Mouse (Mus musculus) liver, adult 2 months (tissue): ENCODE measurements at regions not wholly inside any gene's neighbourhood (a gene's known extent, or its start where the extent isn't known, plus 50 kb on each side); places are given as distances from the start of the nearest gene placed in this dataset.

Source experiments
- DNase-seq: peaks from one replicate; pipeline ENCODE4 v3.0.0-alpha.2; 2011; ENCODE audit warnings: low read depth, low spot score; ENCODE audit errors: extremely low read depth
- H3K27ac ChIP-seq: fragments of 200-500 bp; replicated peaks from 2 replicates; pipeline ENCODE4 v1.5.1; 2012; ENCODE audit warnings: low read depth, mild to moderate bottlenecking, control low read depth, inconsistent platforms, low read length; ENCODE audit not compliant: insufficient read depth
- H3K27me3 ChIP-seq: fragments of 200-500 bp; 2 replicates; pipeline ENCODE4 v1.6.1; 2012; ENCODE audit warnings: mild to moderate bottlenecking, moderate library complexity, low read length, inconsistent platforms; ENCODE audit not compliant: control insufficient read depth, insufficient read depth
- H3K36me3 ChIP-seq: fragments of 200-500 bp; 2 replicates; pipeline ENCODE4 v1.6.1; 2012; ENCODE audit warnings: low read length, inconsistent platforms; ENCODE audit not compliant: control insufficient read depth, insufficient read depth
- H3K4me1 ChIP-seq: fragments of 200-500 bp; 2 replicates; pipeline ENCODE4 v1.6.1; 2011; ENCODE audit warnings: low read length; ENCODE audit not compliant: control insufficient read depth, insufficient read depth
- H3K4me3 ChIP-seq: fragments of 200-500 bp; 2 replicates; pipeline ENCODE4 v1.5.1; 2011; ENCODE audit warnings: low read depth, mild to moderate bottlenecking, control low read depth, low read length, moderate library complexity; ENCODE audit not compliant: insufficient read depth
- H3K79me2 ChIP-seq: fragments of 200-500 bp; 2 replicates; pipeline ENCODE4 v1.6.1; 2012; ENCODE audit warnings: inconsistent platforms, mild to moderate bottlenecking, low read length, moderate library complexity; ENCODE audit not compliant: control insufficient read depth, insufficient read depth
- H3K9ac ChIP-seq: fragments of 200-500 bp; 2 replicates; pipeline ENCODE4 v1.6.1; 2012; ENCODE audit warnings: low read depth, mild to moderate bottlenecking, control low read depth, inconsistent platforms, low read length
- CTCF ChIP-seq: fragments of 200-500 bp; IDR thresholded peaks from 2 replicates; pipeline ENCODE4 v1.5.1; 2011; ENCODE audit warnings: low read depth, low read length, control low read depth
- POLR2A ChIP-seq: fragments of 200-500 bp; IDR thresholded peaks from 2 replicates; pipeline ENCODE4 v1.6.1; 2011; ENCODE audit warnings: low read length, control low read depth; ENCODE audit not compliant: insufficient read depth; ENCODE audit errors: extremely low read depth
- WGBS: fragments of 180-500 bp; shearing (Covaris S2); methylation state at CpG from one replicate; pipeline ENCODE4 v1.1.7; 2018; 5-methylcytosine and 5-hydroxymethylcytosine counted together

DNA sequence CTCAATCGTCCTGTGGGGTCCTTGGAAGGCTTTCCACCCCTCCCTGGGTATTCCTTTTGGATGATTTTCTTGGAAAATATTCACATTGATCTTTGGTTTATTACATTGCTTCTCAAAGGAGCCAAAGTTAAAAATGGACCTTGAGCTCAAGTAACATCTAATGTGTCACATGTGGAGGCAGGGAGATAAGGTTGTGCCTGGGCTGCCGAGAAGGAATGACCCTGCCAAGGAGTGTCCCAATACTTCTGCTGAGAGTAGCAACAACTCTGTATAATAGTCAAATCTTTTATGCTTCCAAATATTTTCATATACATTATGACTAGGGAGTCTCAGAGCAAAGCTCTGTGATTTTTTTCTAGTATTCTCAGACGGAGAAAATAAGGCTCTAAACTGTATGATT is 113.4 kb upstream of the Nt5c1b start:
- 53% methylated on average over 3 of the region's 3 CpGs for WGBS
- no peak overlapping the region for H3K4me3 ChIP-seq
- no peak overlapping the region for H3K27ac ChIP-seq
- H3K9ac ChIP-seq: no peak overlapping the region
- H3K4me1 ChIP-seq: no peaks in the 10 kb centered on the region
- DNase-seq: no peak
- no peaks in the 10 kb centered on the region for H3K79me2 ChIP-seq
- no peak for TF ChIP-seq CTCF
- no peak for TF ChIP-seq POLR2A
- H3K27me3 ChIP-seq: no peaks in the 10 kb centered on the region
- no peaks in the 10 kb centered on the region for H3K36me3 ChIP-seq

DNA sequence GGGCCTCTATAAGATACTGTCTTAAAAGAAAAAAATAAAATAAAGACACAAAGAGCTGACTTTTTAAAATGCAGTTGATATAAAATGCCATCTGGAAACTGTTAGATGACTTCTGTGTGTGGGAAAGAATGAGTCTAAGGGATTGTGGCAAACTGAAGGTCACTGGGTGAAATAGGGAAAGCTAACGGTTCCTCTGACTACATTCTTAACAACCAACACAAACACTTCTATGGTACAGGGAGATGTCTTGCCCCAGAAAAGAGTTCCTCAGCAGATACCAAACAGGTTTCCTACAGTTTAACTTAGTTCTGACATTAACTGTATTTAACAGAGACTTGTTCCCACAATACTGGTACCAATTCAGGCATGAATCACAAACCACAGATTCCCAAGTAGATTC is 103.6 kb upstream of the Nt5c1b start:
- Histone ChIP-seq H3K27me3 (no peaks in the 10 kb centered on the region), H3K4me1 (no peaks in the 10 kb centered on the region), H3K79me2 (no peaks in the 10 kb centered on the region), H3K9ac (no peak overlapping the region), H3K36me3 (no peaks in the 10 kb centered on the region), H3K4me3 (no peak overlapping the region), H3K27ac (no peak overlapping the region)
- no peak for TF ChIP-seq POLR2A
- no peak for DNase-seq
- 80% methylated on average over 1 of the region's 1 CpGs for WGBS

GRCm38 (mm10) chr12:10272038-10272437 is 97.7 kb upstream of the Nt5c1b start:
- Histone ChIP-seq H3K4me3 (no peak overlapping the region), H3K36me3 (no peaks in the 10 kb centered on the region), H3K4me1 (no peaks in the 10 kb centered on the region), H3K27me3 (no peaks in the 10 kb centered on the region), H3K9ac (no peak overlapping the region), H3K27ac (no peak overlapping the region), H3K79me2 (no peaks in the 10 kb centered on the region)
- WGBS: 84% methylated on average over 5 of the region's 5 CpGs
- no peak for DNase-seq
- no peak for TF ChIP-seq CTCF
- TF ChIP-seq POLR2A: no peak

DNA sequence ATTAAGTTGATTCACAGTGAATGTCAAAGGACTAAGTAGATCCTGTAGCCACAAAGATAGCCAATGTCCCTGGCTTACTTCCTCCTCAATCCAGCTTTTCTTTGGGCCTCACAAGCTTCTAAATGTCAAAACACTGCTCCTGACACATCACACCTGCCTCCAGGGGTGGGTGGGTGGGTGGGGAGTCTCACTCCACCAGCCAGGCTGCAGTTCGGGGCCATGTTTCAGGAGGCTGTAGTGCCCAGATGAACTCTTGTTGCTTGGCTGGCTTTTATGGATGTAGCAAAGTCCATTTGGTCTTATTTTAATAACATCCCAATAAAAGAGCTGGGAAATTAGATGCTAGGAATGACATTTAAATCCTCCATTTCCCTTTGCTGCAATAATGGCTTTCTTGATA is 94.5 kb upstream of the Nt5c1b start:
- no peaks in the 10 kb centered on the region for H3K27me3 ChIP-seq
- H3K36me3 ChIP-seq: no peaks in the 10 kb centered on the region
- H3K27ac ChIP-seq: no peak overlapping the region
- no peaks in the 10 kb centered on the region for H3K79me2 ChIP-seq
- WGBS: 74% methylated on average over 1 of the region's 1 CpGs
- DNase-seq: no peak
- TF ChIP-seq CTCF (no peak), POLR2A (no peak)
- no peaks in the 10 kb centered on the region for H3K4me1 ChIP-seq
- no peak overlapping the region for H3K4me3 ChIP-seq
- no peak overlapping the region for H3K9ac ChIP-seq

- Histone ChIP-seq H3K27me3 (no peaks in the 10 kb centered on the region), H3K27ac (no peak overlapping the region), H3K4me3 (no peak overlapping the region), H3K36me3 (no peaks in the 10 kb centered on the region), H3K9ac (no peak overlapping the region), H3K79me2 (no peaks in the 10 kb centered on the region), H3K4me1 (no peaks in the 10 kb centered on the region)
- no peak for DNase-seq
- WGBS: 79% methylated on average over 4 of the region's 4 CpGs
- no peak for TF ChIP-seq CTCF
- no peak for TF ChIP-seq POLR2A
Measured at GRCm38 (mm10) chr12:10292646-10293045, 77.1 kb upstream of the Nt5c1b start.

GRCm38 (mm10) chr12:10305970-10306369 is 63.8 kb upstream of the Nt5c1b start:
- H3K79me2 ChIP-seq: no peaks in the 10 kb centered on the region

More at GRCm38 (mm10) chr12:10305970-10306369, 63.8 kb upstream of the Nt5c1b start:
- no peak overlapping the region for H3K4me3 ChIP-seq
- TF ChIP-seq CTCF: no peak
- no peak for TF ChIP-seq POLR2A
- no peaks in the 10 kb centered on the region for H3K27me3 ChIP-seq
- no peak overlapping the region for H3K9ac ChIP-seq
- H3K27ac ChIP-seq: no peak overlapping the region
- no peaks in the 10 kb centered on the region for H3K36me3 ChIP-seq
- DNase-seq: no peak
- H3K4me1 ChIP-seq: no peaks in the 10 kb centered on the region
